Mouse (Mus musculus): ENCODE measurements around the gene Zswim4. TPM values are rescaled to one million over a fixed set of nuclear protein-coding genes. Genes with fewer than 3 reads are reported as not detected.

The Zswim4 gene
- 27.8 and 31.9 TPM in 2 replicates for polyA plus RNA-seq (2012; rRNA removed)

DNA sequence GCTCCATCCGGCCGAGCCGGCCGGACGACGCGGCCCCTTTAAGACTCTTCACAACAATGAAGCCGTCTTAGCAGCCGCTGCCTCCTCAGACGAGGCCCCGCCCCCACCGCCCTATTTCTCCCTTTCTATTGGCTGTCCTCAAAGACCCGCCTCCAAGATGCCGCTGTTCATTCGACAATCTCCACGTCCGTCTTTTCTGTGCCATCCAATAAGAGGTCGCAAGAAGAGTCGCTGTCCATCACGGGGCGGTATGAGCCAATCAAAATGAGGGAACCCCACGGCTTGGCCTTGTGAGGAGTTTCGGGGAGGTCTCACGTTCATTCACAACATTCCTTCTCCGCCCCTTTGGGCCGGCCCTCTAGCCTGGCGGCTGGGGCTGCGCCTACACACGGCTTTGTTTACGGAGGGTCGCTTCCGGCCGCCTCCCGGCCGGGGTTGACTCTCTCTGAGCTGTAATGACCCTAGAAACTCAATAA, at the start of gene Zswim4:
Gene Zswim4, minus strand, starts transcription at position 58 of the 476 bp plus-strand sequence.

DNA sequence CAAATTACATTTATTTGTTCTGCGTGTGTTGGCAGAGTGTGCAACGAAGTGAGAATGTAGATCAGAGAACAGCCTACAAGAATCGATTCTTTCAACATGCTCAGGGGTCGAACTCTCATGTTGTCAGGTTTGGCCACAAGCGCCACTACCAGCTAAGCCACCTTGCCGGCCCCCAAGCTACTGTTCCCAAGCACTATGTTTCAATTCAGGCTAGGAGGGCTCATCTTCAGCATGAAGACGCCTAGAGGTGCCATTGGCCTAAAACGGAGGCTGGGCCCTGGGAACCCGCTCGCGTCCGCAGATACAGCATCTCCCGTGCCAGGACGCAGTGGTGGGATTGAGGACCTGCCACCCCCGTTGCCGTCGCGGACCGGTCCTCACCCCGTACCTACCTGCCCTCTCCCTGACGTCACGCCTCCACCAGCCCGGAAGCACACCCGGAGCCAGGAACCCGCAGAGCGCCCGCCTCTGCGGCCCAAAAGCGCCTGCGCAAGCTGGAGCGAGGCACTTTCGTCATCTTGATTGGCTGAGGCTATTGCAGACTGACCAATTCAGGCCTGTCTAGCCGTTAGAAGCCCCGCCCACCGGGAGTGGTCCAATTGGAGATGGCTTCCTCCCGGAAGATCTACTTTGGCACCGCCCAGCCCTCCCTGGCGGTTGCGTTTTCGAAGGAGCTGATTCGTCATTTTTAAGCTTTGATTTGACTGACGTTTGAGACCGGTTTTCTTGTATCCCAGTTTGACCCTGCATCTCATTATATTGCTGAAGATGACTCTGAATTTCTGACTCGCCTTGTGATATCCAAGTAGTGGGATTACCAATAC, 33.3 kb upstream of the Zswim4 start, which contains the start of gene Ccdc130:
Gene Ccdc130, minus strand, starts transcription at position 431 of the 824 bp plus-strand sequence.

DNA sequence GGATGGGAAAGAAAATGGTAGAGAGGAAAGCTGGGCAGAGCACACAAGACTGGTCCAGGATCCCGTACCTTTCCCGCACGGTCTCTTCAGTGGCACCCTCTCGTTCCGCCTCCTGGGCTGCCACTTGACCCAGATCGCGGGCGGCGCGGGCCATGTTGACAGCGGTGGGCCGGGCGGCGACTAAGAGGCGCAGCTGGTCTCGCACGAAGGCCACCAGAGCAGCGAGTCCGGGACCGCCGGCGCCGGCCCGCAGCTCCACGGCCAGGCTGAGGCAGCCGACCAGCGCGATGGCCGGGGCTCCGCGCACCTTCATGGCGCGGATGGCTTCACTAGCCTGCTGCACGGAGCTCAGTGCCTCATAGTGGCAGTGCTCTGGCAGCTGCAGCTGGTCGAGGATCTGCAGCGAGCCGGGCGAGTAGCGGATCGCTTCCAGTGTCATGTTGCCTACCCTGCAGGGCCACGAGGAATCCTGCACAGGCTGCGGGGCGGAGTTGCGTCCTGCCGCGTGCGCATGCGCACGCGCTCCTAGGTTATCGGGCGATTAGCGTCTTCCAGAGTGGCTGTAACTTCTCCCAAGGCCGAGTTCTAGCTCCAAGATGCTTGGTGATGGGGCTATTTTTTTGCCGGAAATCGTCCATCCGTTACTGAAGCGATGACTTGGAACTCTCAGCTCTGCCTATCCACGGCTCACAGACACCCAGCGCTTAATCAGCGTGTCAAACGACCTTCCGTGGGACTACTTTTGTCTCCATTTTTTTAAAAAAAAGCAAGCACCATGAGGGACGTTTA, 20.2 kb upstream of the Zswim4 start, which contains the start of gene Mri1:
Gene Mri1, minus strand, starts transcription at position 505 of the 789 bp plus-strand sequence.

DNA sequence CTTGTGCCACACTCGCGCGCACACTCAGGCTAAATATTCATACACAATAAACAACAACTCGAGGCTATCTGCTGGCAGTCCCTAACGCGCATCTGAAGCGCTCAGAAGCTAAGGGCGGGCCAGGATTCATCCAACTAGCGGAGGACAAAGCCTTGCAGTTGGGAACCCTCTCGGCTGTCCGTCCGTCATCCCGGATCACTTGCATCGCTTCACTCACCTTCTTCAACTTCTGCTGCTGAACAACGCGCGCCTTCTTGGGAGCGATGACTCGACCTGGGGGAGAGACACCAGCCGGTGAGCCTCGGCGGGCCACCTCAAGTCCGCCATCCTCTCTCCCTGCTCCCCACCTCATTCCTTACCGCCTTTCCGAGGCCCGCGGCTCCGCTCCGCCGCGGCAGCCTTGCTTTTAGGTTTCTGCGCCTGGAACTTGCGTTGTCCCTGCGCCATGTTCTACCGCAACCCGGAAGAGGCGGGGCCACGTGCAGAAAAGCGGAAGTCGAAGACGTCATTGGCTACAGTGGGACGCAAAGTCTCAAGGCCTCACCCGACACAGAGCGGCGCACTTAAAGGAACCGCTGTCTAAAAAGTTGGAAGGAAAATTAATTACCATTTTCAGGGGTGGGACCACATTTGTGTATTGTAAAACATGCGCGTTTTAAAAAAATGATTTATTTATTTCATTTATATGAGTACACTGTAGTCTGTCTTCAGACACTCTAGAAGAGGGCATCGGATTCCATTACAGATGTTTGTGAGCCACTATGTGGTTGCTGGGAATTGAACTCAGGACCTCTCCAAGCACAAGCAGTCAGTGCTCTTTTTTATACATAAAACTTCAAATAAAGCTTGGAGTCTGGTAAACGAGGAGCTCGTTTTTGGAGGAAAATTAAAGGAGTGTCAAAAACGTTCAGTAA, 12.7 kb upstream of the Zswim4 start, which contains the start of gene D8Ertd738e:
Gene D8Ertd738e, minus strand, starts transcription at position 463 of the 914 bp plus-strand sequence.

DNA sequence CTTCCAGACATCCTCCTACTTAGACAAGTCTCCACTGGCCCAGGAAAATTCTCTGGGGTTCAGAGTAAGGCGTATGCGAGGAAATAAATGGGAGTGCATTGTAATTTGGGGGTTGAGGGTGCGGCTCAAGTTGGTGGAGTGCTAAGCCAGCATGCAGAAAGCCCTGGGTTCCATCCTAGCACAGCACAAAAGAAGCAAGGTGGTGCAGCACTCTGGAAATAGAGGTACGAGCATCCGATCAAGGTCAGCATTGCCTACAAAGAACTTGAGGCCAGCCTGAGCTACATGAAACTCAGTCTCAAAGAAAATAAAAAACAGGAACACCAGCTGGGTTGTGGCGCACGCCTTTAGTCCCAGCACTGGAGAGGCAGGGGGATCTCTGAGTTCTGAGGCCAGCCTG, 51.7 kb downstream of the Zswim4 start, which contains the start of gene Nanos3:
Gene Nanos3, minus strand, starts transcription at position 101 of the 400 bp plus-strand sequence.

Other genes with a start within 250 kb of the Zswim4 start
- 68.7 and 72.2 TPM in 2 replicates for gene Samd1, start 239.4 kb downstream of the Zswim4 start, polyA plus RNA-seq (2012; rRNA removed)
- 0.27 and 0.31 TPM in 2 replicates for gene 1700067K01Rik, start 235.6 kb downstream of the Zswim4 start, polyA plus RNA-seq (2012; rRNA removed)
- gene 2210011C24Rik, start 224.9 kb downstream of the Zswim4 start, polyA plus RNA-seq (2012; rRNA removed) = 0.26 and 0.67 TPM in 2 replicates
- gene Palm3, start 215.6 kb downstream of the Zswim4 start, polyA plus RNA-seq (2012; rRNA removed) = 3.5 and 4.2 TPM in 2 replicates
- gene Il27ra, start 194.5 kb downstream of the Zswim4 start, polyA plus RNA-seq (2012; rRNA removed) = 0.70 and 0.85 TPM in 2 replicates
- 1.6 and 1.7 TPM in 2 replicates for gene Rln3, start 192.1 kb downstream of the Zswim4 start, polyA plus RNA-seq (2012; rRNA removed)
- 2.2 and 2.7 TPM in 2 replicates for gene Gm10643, start 171.9 kb downstream of the Zswim4 start, polyA plus RNA-seq (2012; rRNA removed)
- 28.8 and 35.0 TPM in 2 replicates for gene Rfx1, start 170.2 kb downstream of the Zswim4 start, polyA plus RNA-seq (2012; rRNA removed)
- 98.0 and 103 TPM in 2 replicates for gene Dcaf15, start 132.3 kb downstream of the Zswim4 start, polyA plus RNA-seq (2012; rRNA removed)
- 0.16 and 1.3 TPM in 2 replicates for gene Podnl1, start 111.1 kb downstream of the Zswim4 start, polyA plus RNA-seq (2012; rRNA removed)
- 66.5 and 68.3 TPM in 2 replicates for gene Cc2d1a, start 89.1 kb downstream of the Zswim4 start, polyA plus RNA-seq (2012; rRNA removed)
- 2.6 and 3.1 TPM in 2 replicates for gene 4930432K21Rik, start 89.0 kb downstream of the Zswim4 start, polyA plus RNA-seq (2012; rRNA removed)
- 4.8 and 5.8 TPM in 2 replicates for gene Nanos3, start 51.8 kb downstream of the Zswim4 start, polyA plus RNA-seq (2012; rRNA removed)
- gene D8Ertd738e, start 12.7 kb upstream of the Zswim4 start, polyA plus RNA-seq (2012; rRNA removed) = 195 and 200 TPM in 2 replicates
- 33.6 and 34.0 TPM in 2 replicates for gene Mri1, start 20.3 kb upstream of the Zswim4 start, polyA plus RNA-seq (2012; rRNA removed)
- 38.9 and 39.4 TPM in 2 replicates for gene Ccdc130, start 33.3 kb upstream of the Zswim4 start, polyA plus RNA-seq (2012; rRNA removed)
- 53.3 and 59.4 TPM in 2 replicates for gene Cacna1a, start 151.4 kb upstream of the Zswim4 start, polyA plus RNA-seq (2012; rRNA removed)